Mouse (Mus musculus): Measurements from ENCODE around the gene Atrnl1. TPM values are rescaled to one million over a fixed set of nuclear protein-coding genes. Genes with fewer than 3 reads are reported as not detected.

The Atrnl1 gene
- polyA plus RNA-seq, 1 experiment from 2014 or later, result 4.0 TPM

GRCm38 (mm10) chr19:58094781-58095543 lies 484.1 kb downstream of the Atrnl1 start:
- no peak overlapping the region for H3K4me3 ChIP-seq
- no peaks in the 10 kb centered on the region for H3K9me3 ChIP-seq
- H3K27me3 ChIP-seq (ENCODE audit: poor library complexity, severe bottlenecking), result peaks cover 36% of the 10 kb centered on the region
- peaks cover 18% of the 10 kb centered on the region for H3K4me1 ChIP-seq
- no peaks in the 10 kb centered on the region for H3K36me3 ChIP-seq (replicated peaks)
- peak overlapping the region; percentile 40; the same call in 1 of the 2 replicates for H3K27ac ChIP-seq
- DNase-seq (ENCODE audit: extremely low spot score, low spot score), result no peak
- 48% methylated on average over 14 of the region's 14 CpGs for WGBS

GRCm38 (mm10) chr19:58095776-58096175 lies 484.9 kb downstream of the Atrnl1 start:
- no peaks in the 10 kb centered on the region for H3K36me3 ChIP-seq (replicated peaks)
- no peak overlapping the region for H3K4me3 ChIP-seq
- no peaks in the 10 kb centered on the region for H3K9me3 ChIP-seq
- peaks cover 18% of the 10 kb centered on the region for H3K4me1 ChIP-seq
- peaks cover 44% of the 10 kb centered on the region for H3K27me3 ChIP-seq (ENCODE audit: poor library complexity, severe bottlenecking)
- H3K27ac ChIP-seq, result peak overlapping the region; percentile 12; the same call in 1 of the 2 replicates
- WGBS, result 83% methylated on average over 7 of the region's 7 CpGs
- DNase-seq (ENCODE audit: extremely low spot score, low spot score), result no peak

- Histone ChIP-seq H3K27ac (no peak overlapping the region), H3K9me3 (no peaks in the 10 kb centered on the region), H3K36me3 (replicated peaks) (no peaks in the 10 kb centered on the region), H3K27me3 (ENCODE audit: poor library complexity, severe bottlenecking) (peaks cover 56% of the 10 kb centered on the region), H3K4me3 (no peak overlapping the region), H3K4me1 (peaks cover 18% of the 10 kb centered on the region)
- DNase-seq (ENCODE audit: extremely low spot score, low spot score), result no peak
- 91% methylated on average over 2 of the region's 2 CpGs for WGBS
These were observed 486.4 kb downstream of the Atrnl1 start for GRCm38 (mm10) chr19:58097195-58097594.

GRCm38 (mm10) chr19:58099539-58099938 lies 488.7 kb downstream of the Atrnl1 start:
- peaks cover 79% of the 10 kb centered on the region for H3K27me3 ChIP-seq (ENCODE audit: poor library complexity, severe bottlenecking)
- H3K4me3 ChIP-seq, result no peak overlapping the region
- no peak overlapping the region for H3K27ac ChIP-seq
- H3K36me3 ChIP-seq (replicated peaks), result no peaks in the 10 kb centered on the region
- H3K9me3 ChIP-seq, result no peaks in the 10 kb centered on the region
- WGBS, result 92% methylated on average over 5 of the region's 5 CpGs
- DNase-seq (ENCODE audit: extremely low spot score, low spot score), result no peak
- peaks cover 15% of the 10 kb centered on the region for H3K4me1 ChIP-seq

GRCm38 (mm10) chr19:58100381-58100780 lies 489.5 kb downstream of the Atrnl1 start:
- peaks cover 88% of the 10 kb centered on the region for H3K27me3 ChIP-seq (ENCODE audit: poor library complexity, severe bottlenecking)
- no peak for DNase-seq (ENCODE audit: extremely low spot score, low spot score)
- no peaks in the 10 kb centered on the region for H3K36me3 ChIP-seq (replicated peaks)
- H3K4me1 ChIP-seq, result peaks cover 9% of the 10 kb centered on the region
- no peaks in the 10 kb centered on the region for H3K9me3 ChIP-seq
- H3K27ac ChIP-seq, result no peak overlapping the region
- no peak overlapping the region for H3K4me3 ChIP-seq
- 95% methylated on average over 4 of the region's 4 CpGs for WGBS

- Histone ChIP-seq H3K27me3 (ENCODE audit: poor library complexity, severe bottlenecking) (peaks cover 88% of the 10 kb centered on the region), H3K36me3 (replicated peaks) (no peaks in the 10 kb centered on the region), H3K4me3 (no peak overlapping the region), H3K9me3 (no peaks in the 10 kb centered on the region), H3K27ac (no peak overlapping the region), H3K4me1 (peaks cover 35% of the 10 kb centered on the region)
- no peak for DNase-seq (ENCODE audit: extremely low spot score, low spot score)
- WGBS, result 86% methylated on average over 7 of the region's 7 CpGs
These were observed 493.7 kb downstream of the Atrnl1 start for GRCm38 (mm10) chr19:58104544-58104943.

- DNase-seq (ENCODE audit: extremely low spot score, low spot score), result peak; percentile 66
- WGBS, result 27% methylated on average over 10 of the region's 10 CpGs
- peaks cover 44% of the 10 kb centered on the region for H3K4me1 ChIP-seq
- peak overlapping the region; percentile 32; the same call in 1 of the 2 replicates for H3K27ac ChIP-seq
- H3K9me3 ChIP-seq, result no peaks in the 10 kb centered on the region
- peaks cover 88% of the 10 kb centered on the region for H3K27me3 ChIP-seq (ENCODE audit: poor library complexity, severe bottlenecking)
- H3K4me3 ChIP-seq, result no peak overlapping the region
- no peaks in the 10 kb centered on the region for H3K36me3 ChIP-seq (replicated peaks)
These were observed 496.8 kb downstream of the Atrnl1 start for GRCm38 (mm10) chr19:58107632-58108031.

GRCm38 (mm10) chr19:58110491-58110890 lies 499.7 kb downstream of the Atrnl1 start:
- 96% methylated on average over 3 of the region's 3 CpGs for WGBS
- H3K27me3 ChIP-seq (ENCODE audit: poor library complexity, severe bottlenecking), result peaks cover 69% of the 10 kb centered on the region
- H3K27ac ChIP-seq, result no peak overlapping the region
- no peaks in the 10 kb centered on the region for H3K9me3 ChIP-seq
- H3K4me3 ChIP-seq, result no peak overlapping the region
- H3K36me3 ChIP-seq (replicated peaks), result no peaks in the 10 kb centered on the region
- DNase-seq (ENCODE audit: extremely low spot score, low spot score), result no peak
- H3K4me1 ChIP-seq, result peaks cover 45% of the 10 kb centered on the region

- Histone ChIP-seq H3K9me3 (no peaks in the 10 kb centered on the region), H3K4me3 (no peak overlapping the region), H3K4me1 (peaks cover 43% of the 10 kb centered on the region), H3K36me3 (replicated peaks) (no peaks in the 10 kb centered on the region), H3K27ac (no peak overlapping the region), H3K27me3 (ENCODE audit: poor library complexity, severe bottlenecking) (peaks cover 61% of the 10 kb centered on the region)
- 92% methylated on average over 6 of the region's 6 CpGs for WGBS
- DNase-seq (ENCODE audit: extremely low spot score, low spot score), result no peak
These were observed 500.5 kb downstream of the Atrnl1 start for GRCm38 (mm10) chr19:58111291-58111690.

- Histone ChIP-seq H3K27ac (no peak overlapping the region), H3K9me3 (no peaks in the 10 kb centered on the region), H3K4me3 (no peak overlapping the region), H3K4me1 (peaks cover 34% of the 10 kb centered on the region), H3K27me3 (ENCODE audit: poor library complexity, severe bottlenecking) (peaks cover 53% of the 10 kb centered on the region), H3K36me3 (replicated peaks) (no peaks in the 10 kb centered on the region)
- no peak for DNase-seq (ENCODE audit: extremely low spot score, low spot score)
- 49% methylated on average over 5 of the region's 5 CpGs for WGBS
These were observed 501.3 kb downstream of the Atrnl1 start for GRCm38 (mm10) chr19:58112151-58112550.

GRCm38 (mm10) chr19:58113092-58113731 lies 502.4 kb downstream of the Atrnl1 start:
- DNase-seq (ENCODE audit: extremely low spot score, low spot score), result peak; percentile 9
- no peak overlapping the region for H3K27ac ChIP-seq
- peaks cover 2% of the 10 kb centered on the region; the same call in 1 of the 2 replicates for H3K9me3 ChIP-seq
- 70% methylated on average over 5 of the region's 5 CpGs for WGBS
- H3K36me3 ChIP-seq (replicated peaks), result 0 out of 2 replicates have a peak, but pooled peaks cover 1% of the 10 kb centered on the region
- peaks cover 51% of the 10 kb centered on the region for H3K27me3 ChIP-seq (ENCODE audit: poor library complexity, severe bottlenecking)
- no peak overlapping the region for H3K4me3 ChIP-seq
- H3K4me1 ChIP-seq, result peaks cover 23% of the 10 kb centered on the region

GRCm38 (mm10) chr19:58117595-58117994 lies 506.8 kb downstream of the Atrnl1 start:
- 96% methylated on average over 6 of the region's 6 CpGs for WGBS
- no peak for DNase-seq (ENCODE audit: extremely low spot score, low spot score)
- Histone ChIP-seq H3K4me3 (no peak overlapping the region), H3K9me3 (peaks cover 7% of the 10 kb centered on the region), H3K27ac (no peak overlapping the region), H3K36me3 (replicated peaks) (0 out of 2 replicates have a peak, but pooled peaks cover 5% of the 10 kb centered on the region), H3K4me1 (peaks cover 23% of the 10 kb centered on the region), H3K27me3 (ENCODE audit: poor library complexity, severe bottlenecking) (peaks cover 16% of the 10 kb centered on the region; the same call in 1 of the 2 replicates)

Measured in forebrain, embryonic 10.5 days (tissue).